Mouse (Mus musculus) kidney, embryonic 16.5 days (tissue): ENCODE results near the gene Nkiras1. TPM values are rescaled to one million over a fixed set of nuclear protein-coding genes. Genes with fewer than 3 reads are reported as not detected.
A peak's percentile ranks its signal among the peaks of the same experiment; 100 is the strongest.

Source experiments
- ATAC-seq: fragments of 200-750 bp; cut with Nextera tagmentation; 2 replicates; pipeline ENCODE4 v1.8.0; 2017; ENCODE audit warnings: moderate TSS enrichment; ENCODE audit not compliant: low FRiP score, low TSS enrichment
- H3K27ac ChIP-seq: fragments of 300-500 bp; sonication (generic); 2 replicates; pipeline ENCODE4 v1.5.1; 2014; ENCODE audit warnings: low read length
- H3K27me3 ChIP-seq: fragments of 300-500 bp; sonication (generic); 2 replicates; pipeline ENCODE4 v1.6.1; 2014; ENCODE audit warnings: low read length, control low read depth, mixed read lengths; ENCODE audit not compliant: insufficient read depth
- H3K36me3 ChIP-seq: fragments of 300-500 bp; sonication (generic); 2 replicates; pipeline ENCODE4 v1.6.1; 2014; ENCODE audit warnings: low read length, control low read depth, mixed read lengths; ENCODE audit not compliant: insufficient read depth
- H3K4me1 ChIP-seq: fragments of 300-500 bp; sonication (generic); 2 replicates; pipeline ENCODE4 v1.6.1; 2014; ENCODE audit warnings: low read length, control low read depth, mixed read lengths; ENCODE audit not compliant: insufficient read depth
- H3K4me2 ChIP-seq: fragments of 300-500 bp; sonication (generic); replicated peaks from 2 replicates; pipeline ENCODE4 v1.6.1; 2014; ENCODE audit warnings: low read depth, low read length
- H3K4me3 ChIP-seq: fragments of 300-500 bp; sonication (generic); 2 replicates; pipeline ENCODE4 v1.5.1; 2014; ENCODE audit warnings: mild to moderate bottlenecking, low read length
- H3K9ac ChIP-seq: fragments of 300-500 bp; sonication (generic); replicated peaks from 2 replicates; pipeline ENCODE4 v1.6.1; 2014; ENCODE audit warnings: low read length
- H3K9me3 ChIP-seq: fragments of 300-500 bp; sonication (generic); 2 replicates; pipeline ENCODE4 v1.6.1; 2016; ENCODE audit warnings: low read length, control low read depth
- WGBS: fragments of 180-500 bp; shearing (Covaris S2); extraction: QIAGEN DNeasy Blood & Tissue Kit; methylation state at CpG from one replicate; pipeline ENCODE4 v1.1.7; 2014; 5-methylcytosine and 5-hydroxymethylcytosine counted together
- polyA plus RNA-seq: library from polyadenylated mRNA; unstranded; fragments of >200 nt; fragmentation: Nextera tagmentation; extraction: Ambion mirVana; gene quantifications from 2 replicates; pipeline ENCODE4 v1.2.1, GENCODE M21; 2015

Gene Nkiras1
- polyA plus RNA-seq, 1 experiment from 2014 or later, result 13.3 TPM

GRCm38 (mm10) chr14:18271666-18272065, 730 bp downstream of the Nkiras1 start:
- 8% methylated on average over 7 of the region's 7 CpGs for WGBS
- H3K9ac ChIP-seq, result peak overlapping the region; percentile 75; the same call in 1 of the 2 replicates

GRCm38 (mm10) chr14:18274526-18274925, 3.6 kb downstream of the Nkiras1 start:
- 89% methylated on average over 1 of the region's 1 CpGs for WGBS
- H3K4me3 ChIP-seq, result no peak overlapping the region

More at GRCm38 (mm10) chr14:18271666-18272065, 730 bp downstream of the Nkiras1 start:
- H3K4me3 ChIP-seq, result peak overlapping the region; percentile 94
- H3K27ac ChIP-seq, result no peak overlapping the region
- H3K27me3 ChIP-seq, result no peaks in the 10 kb centered on the region
- H3K36me3 ChIP-seq, result peaks cover 22% of the 10 kb centered on the region
- peak overlapping the region; percentile 63 for H3K4me2 ChIP-seq
- H3K4me1 ChIP-seq, result peaks cover 10% of the 10 kb centered on the region; the same call in 1 of the 2 replicates
- no peaks in the 10 kb centered on the region for H3K9me3 ChIP-seq
- ATAC-seq, result peak; percentile 17; the same call in 1 of the 2 replicates

GRCm38 (mm10) chr14:18280375-18280774, 9.4 kb downstream of the Nkiras1 start:
- Histone ChIP-seq H3K27ac (no peak overlapping the region), H3K27me3 (no peaks in the 10 kb centered on the region), H3K4me3 (no peak overlapping the region), H3K9me3 (peaks cover 3% of the 10 kb centered on the region; the same call in 1 of the 2 replicates), H3K4me1 (no peaks in the 10 kb centered on the region), H3K4me2 (no peak overlapping the region), H3K9ac (no peak overlapping the region), H3K36me3 (peaks cover 42% of the 10 kb centered on the region)
- WGBS, result 90% methylated on average over 5 of the region's 5 CpGs
- no peak for ATAC-seq

More at GRCm38 (mm10) chr14:18274526-18274925, 3.6 kb downstream of the Nkiras1 start:
- H3K4me2 ChIP-seq, result no peak overlapping the region
- H3K27ac ChIP-seq, result no peak overlapping the region
- H3K9ac ChIP-seq, result no peak overlapping the region
- peaks cover 25% of the 10 kb centered on the region for H3K36me3 ChIP-seq
- H3K9me3 ChIP-seq, result peaks cover 3% of the 10 kb centered on the region; the same call in 1 of the 2 replicates
- no peak for ATAC-seq
- H3K4me1 ChIP-seq, result peaks cover 6% of the 10 kb centered on the region; the same call in 1 of the 2 replicates
- H3K27me3 ChIP-seq, result no peaks in the 10 kb centered on the region

GRCm38 (mm10) chr14:18284581-18284980, 13.6 kb downstream of the Nkiras1 start:
- Histone ChIP-seq H3K9me3 (no peaks in the 10 kb centered on the region), H3K9ac (no peak overlapping the region), H3K4me1 (no peaks in the 10 kb centered on the region), H3K27ac (no peak overlapping the region), H3K4me2 (no peak overlapping the region), H3K27me3 (no peaks in the 10 kb centered on the region), H3K4me3 (no peak overlapping the region), H3K36me3 (peaks cover 19% of the 10 kb centered on the region)
- 90% methylated on average over 2 of the region's 2 CpGs for WGBS
- ATAC-seq, result no peak

- no peaks in the 10 kb centered on the region for H3K9me3 ChIP-seq
- no peaks in the 10 kb centered on the region for H3K27me3 ChIP-seq
- no peaks in the 10 kb centered on the region for H3K4me1 ChIP-seq
- no peak overlapping the region for H3K4me3 ChIP-seq
- 92% methylated on average over 3 of the region's 3 CpGs for WGBS
- H3K4me2 ChIP-seq, result no peak overlapping the region
- no peak overlapping the region for H3K27ac ChIP-seq
- no peak for ATAC-seq
- no peak overlapping the region for H3K9ac ChIP-seq
- peaks cover 13% of the 10 kb centered on the region for H3K36me3 ChIP-seq
Observed at GRCm38 (mm10) chr14:18285476-18285875, 14.5 kb downstream of the Nkiras1 start.

- H3K36me3 ChIP-seq, result peaks cover 13% of the 10 kb centered on the region
- no peak for ATAC-seq
- no peak overlapping the region for H3K27ac ChIP-seq
- no peak overlapping the region for H3K4me2 ChIP-seq
- no peak overlapping the region for H3K9ac ChIP-seq
- H3K27me3 ChIP-seq, result no peaks in the 10 kb centered on the region
- WGBS, result 84% methylated on average over 2 of the region's 2 CpGs
- no peak overlapping the region for H3K4me3 ChIP-seq
- H3K9me3 ChIP-seq, result no peaks in the 10 kb centered on the region
- no peaks in the 10 kb centered on the region for H3K4me1 ChIP-seq
Observed at GRCm38 (mm10) chr14:18286441-18286840, 15.5 kb downstream of the Nkiras1 start.

- no peak for ATAC-seq
- no peak overlapping the region for H3K9ac ChIP-seq
- WGBS, result 76% methylated on average over 2 of the region's 2 CpGs
- H3K4me1 ChIP-seq, result no peaks in the 10 kb centered on the region
- H3K36me3 ChIP-seq, result peaks cover 8% of the 10 kb centered on the region; the same call in 1 of the 2 replicates
- H3K27ac ChIP-seq, result no peak overlapping the region
- no peak overlapping the region for H3K4me3 ChIP-seq
- no peak overlapping the region for H3K4me2 ChIP-seq
- no peaks in the 10 kb centered on the region for H3K9me3 ChIP-seq
- H3K27me3 ChIP-seq, result no peaks in the 10 kb centered on the region
Observed at GRCm38 (mm10) chr14:18287391-18287790, 16.5 kb downstream of the Nkiras1 start.

- no peaks in the 10 kb centered on the region for H3K36me3 ChIP-seq
- H3K4me2 ChIP-seq, result no peak overlapping the region
- no peak overlapping the region for H3K4me3 ChIP-seq
- H3K9ac ChIP-seq, result no peak overlapping the region
- H3K4me1 ChIP-seq, result no peaks in the 10 kb centered on the region
- no peaks in the 10 kb centered on the region for H3K27me3 ChIP-seq
- H3K27ac ChIP-seq, result no peak overlapping the region
- WGBS, result 90% methylated on average over 3 of the region's 3 CpGs
- H3K9me3 ChIP-seq, result no peaks in the 10 kb centered on the region
- no peak for ATAC-seq
Observed at GRCm38 (mm10) chr14:18292111-18292510, 21.2 kb downstream of the Nkiras1 start.

- Histone ChIP-seq H3K9me3 (no peaks in the 10 kb centered on the region), H3K9ac (no peak overlapping the region), H3K4me1 (no peaks in the 10 kb centered on the region), H3K4me3 (no peak overlapping the region), H3K27ac (no peak overlapping the region), H3K36me3 (no peaks in the 10 kb centered on the region), H3K27me3 (no peaks in the 10 kb centered on the region), H3K4me2 (no peak overlapping the region)
- WGBS, result 75% methylated on average over 3 of the region's 3 CpGs
- ATAC-seq, result no peak
Observed at GRCm38 (mm10) chr14:18292578-18292977, 21.6 kb downstream of the Nkiras1 start.

GRCm38 (mm10) chr14:18297441-18297840, 26.5 kb downstream of the Nkiras1 start:
- no peaks in the 10 kb centered on the region for H3K4me1 ChIP-seq
- ATAC-seq, result no peak
- H3K4me3 ChIP-seq, result no peak overlapping the region
- no peak overlapping the region for H3K27ac ChIP-seq
- no peak overlapping the region for H3K9ac ChIP-seq
- no peaks in the 10 kb centered on the region for H3K27me3 ChIP-seq
- no peaks in the 10 kb centered on the region for H3K9me3 ChIP-seq
- H3K36me3 ChIP-seq, result no peaks in the 10 kb centered on the region
- no peak overlapping the region for H3K4me2 ChIP-seq
- 83% methylated on average over 2 of the region's 2 CpGs for WGBS
